Mouse (Mus musculus) neutrophil, adult 65 days (primary cell): Measurements from ENCODE around the gene Zfp729a. TPM values are rescaled to one million over a fixed set of nuclear protein-coding genes. Genes with fewer than 3 reads are reported as not detected.

Source experiments
- total RNA-seq: library from RNA; stranded (reverse); gene quantifications from 2 replicates; pipeline ENCODE4 v1.2.4, GENCODE M21; 2023

The Zfp729a gene
- 14.1 and 15.2 TPM in 2 replicates for total RNA-seq

GRCm38 (mm10) chr13:67637294-67638007 is at the start of gene Zfp729a, which contains the start of gene Gm49345:
Gene Zfp729a (minus strand): TSS chr13:67637791.
Gene Gm49345 (minus strand): TSS chr13:67637769.

GRCm38 (mm10) chr13:67686971-67687370 is 49.4 kb upstream of the Zfp729a start, which contains the start of gene Zfp738:
Gene Zfp738 (minus strand): TSS chr13:67687071.

GRCm38 (mm10) chr13:67609066-67609876 is 28.3 kb downstream of the Zfp729a start, which contains the start of gene Zfp729b:
Gene Zfp729b (minus strand): TSS chr13:67609707.

Other genes starting within 250 kb of the Zfp729a start
- 4.1 and 4.7 TPM in 2 replicates for gene Zfp429, start 238.0 kb downstream of the Zfp729a start, total RNA-seq
- gene Zfp459, start 216.4 kb downstream of the Zfp729a start, total RNA-seq: 0.16 TPM in 1 of 2 replicates, not detected in the other
- 2.3 TPM in 2 replicates for gene Zfp874a, start 186.2 kb downstream of the Zfp729a start, total RNA-seq
- 4.4 and 8.0 TPM in 2 replicates for gene Zfp874b, start 153.5 kb downstream of the Zfp729a start, total RNA-seq
- gene Zfp58, start 137.2 kb downstream of the Zfp729a start, total RNA-seq: 2.2 and 3.5 TPM in 2 replicates
- gene Gm26965, start 111.6 kb downstream of the Zfp729a start, total RNA-seq: not detected in 2 replicates
- 7.5 and 8.5 TPM in 2 replicates for gene Zfp87, start 111.6 kb downstream of the Zfp729a start, total RNA-seq
- gene Zfp748, start 84.0 kb downstream of the Zfp729a start, total RNA-seq: 2.6 and 4.2 TPM in 2 replicates
- gene Zfp729b, start 28.1 kb downstream of the Zfp729a start, total RNA-seq: 9.9 and 12.7 TPM in 2 replicates
- 2.8 and 3.4 TPM in 2 replicates for gene Gm49345, start within 50 bp of the Zfp729a start, total RNA-seq
- gene Zfp738, start 49.3 kb upstream of the Zfp729a start, total RNA-seq: 3.5 and 5.1 TPM in 2 replicates
- gene Zfp65, start 91.4 kb upstream of the Zfp729a start, total RNA-seq: 3.6 and 4.3 TPM in 2 replicates
- gene Zfp85, start 117.4 kb upstream of the Zfp729a start, total RNA-seq: 1.5 and 2.3 TPM in 2 replicates
- gene Zfp493, start 141.9 kb upstream of the Zfp729a start, total RNA-seq: 0.11 TPM in 1 of 2 replicates, not detected in the other
- 0.85 and 1.1 TPM in 2 replicates for gene Zfp273, start 175.9 kb upstream of the Zfp729a start, total RNA-seq
- gene Gm10037, start 193.3 kb upstream of the Zfp729a start, total RNA-seq: not detected in 2 replicates
- gene BC048507, start 225.5 kb upstream of the Zfp729a start, total RNA-seq: not detected in 2 replicates